Mouse (Mus musculus) urinary bladder, adult 2 months (tissue): ENCODE results near the gene Gfm1. TPM values are rescaled to one million over a fixed set of nuclear protein-coding genes. Genes with fewer than 3 reads are reported as not detected.

Experiments
- DNase-seq: peaks from one replicate; pipeline ENCODE4 v3.0.0; 2022; ENCODE audit warnings: low spot score
- polyA plus RNA-seq: library from polyadenylated mRNA; depleted of rRNA; stranded (reverse); fragments of >200 nt; gene quantifications from 2 replicates; pipeline ENCODE4 v1.2.3, GENCODE M21; 2012; rRNA removed

Gene Gfm1
- 28.5 and 28.8 TPM in 2 replicates for polyA plus RNA-seq

DNA sequence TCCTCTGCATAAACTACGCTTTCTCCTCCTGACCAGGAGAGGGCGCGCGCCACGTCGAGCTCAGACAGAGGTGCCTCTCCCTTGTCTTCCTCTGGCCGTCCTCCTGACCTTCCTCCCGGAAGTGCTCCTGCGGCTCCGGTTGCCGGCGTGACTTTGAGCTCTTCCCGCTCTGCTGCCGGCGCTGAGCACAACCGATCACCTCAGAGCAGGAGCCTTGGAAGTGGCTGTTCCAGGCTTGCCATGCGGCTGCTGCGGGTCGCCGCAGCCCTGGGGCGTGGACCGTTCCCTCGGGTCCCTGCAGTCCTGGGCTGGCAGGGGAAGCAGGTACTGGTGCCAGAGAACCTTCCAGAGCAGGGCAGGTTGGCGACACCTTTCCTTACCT is at the start of gene Gfm1:
Gene Gfm1, plus strand, starts transcription at position 98 of the 382 bp plus-strand sequence.
- peak; percentile 78 for DNase-seq

DNA sequence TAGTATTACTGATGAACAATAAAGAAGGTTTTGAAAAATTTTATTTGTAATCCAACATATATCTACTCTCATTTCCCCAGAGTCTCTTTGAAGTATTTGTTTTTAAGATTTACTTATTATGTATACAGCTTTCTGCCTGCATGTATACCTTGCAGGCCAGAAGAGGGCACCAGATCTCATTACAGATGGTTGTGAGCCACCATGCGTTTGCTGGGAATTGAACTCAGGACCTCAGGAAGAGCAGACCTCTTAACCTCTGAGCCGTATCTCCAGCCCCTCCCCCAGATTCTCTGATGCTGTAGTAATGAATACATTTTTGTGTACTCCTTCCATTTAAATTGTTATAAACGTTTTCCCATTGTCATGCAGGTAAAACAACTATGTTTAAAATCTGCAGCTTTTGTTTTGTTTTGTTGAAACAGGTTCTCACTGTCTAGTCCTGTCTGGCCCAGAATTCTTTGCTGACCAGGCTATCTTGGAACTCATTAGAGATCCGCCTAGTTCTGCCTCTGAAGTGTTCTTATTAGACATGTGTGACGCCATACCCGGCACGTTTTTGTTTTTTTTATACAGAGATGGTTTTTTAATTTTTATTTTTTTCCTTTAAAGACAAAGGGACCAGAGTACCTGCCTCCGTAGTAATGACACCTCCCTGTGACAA is 428 bp upstream of the Gfm1 start:
- no peak for DNase-seq

DNA sequence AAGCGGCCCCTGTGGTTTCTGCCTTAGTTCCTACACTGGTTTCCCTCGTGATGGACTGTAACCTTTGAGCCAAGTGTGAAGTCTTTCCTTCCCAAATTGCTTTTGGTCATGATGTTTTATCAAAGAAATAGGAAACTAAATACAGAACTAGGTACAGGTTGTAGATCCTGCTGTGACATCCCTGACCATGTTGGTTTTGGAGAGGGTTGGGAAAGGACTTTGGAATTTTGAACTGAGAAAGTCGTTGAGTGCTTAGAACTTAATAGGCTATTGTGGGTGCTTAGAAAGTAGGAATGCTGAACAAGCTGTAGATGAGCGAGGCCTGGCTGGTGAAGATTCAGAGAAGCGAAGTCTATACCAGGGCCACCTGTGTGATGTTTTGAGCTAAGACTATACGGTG is 4.1 kb downstream of the Gfm1 start:
- no peak for DNase-seq

DNA sequence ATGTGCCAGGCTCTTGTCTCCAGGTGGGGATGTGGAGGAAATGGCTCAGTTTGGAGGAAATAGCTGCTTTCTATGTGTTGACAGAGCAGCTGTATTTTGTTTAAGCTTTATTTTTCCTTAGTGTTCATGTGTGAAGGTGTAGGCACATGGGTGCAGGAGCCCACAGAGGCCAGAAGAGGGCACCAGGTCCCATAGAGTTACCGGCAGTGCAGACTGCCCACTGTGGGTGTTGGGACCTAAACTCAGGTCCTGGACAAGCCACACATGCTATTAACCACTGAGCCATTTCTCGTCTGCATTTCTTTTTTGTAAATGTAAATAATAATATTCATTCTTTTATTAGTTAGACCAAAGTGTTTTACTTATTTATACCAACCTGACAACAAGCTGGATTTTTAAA is 17.2 kb downstream of the Gfm1 start:
- no peak for DNase-seq

DNA sequence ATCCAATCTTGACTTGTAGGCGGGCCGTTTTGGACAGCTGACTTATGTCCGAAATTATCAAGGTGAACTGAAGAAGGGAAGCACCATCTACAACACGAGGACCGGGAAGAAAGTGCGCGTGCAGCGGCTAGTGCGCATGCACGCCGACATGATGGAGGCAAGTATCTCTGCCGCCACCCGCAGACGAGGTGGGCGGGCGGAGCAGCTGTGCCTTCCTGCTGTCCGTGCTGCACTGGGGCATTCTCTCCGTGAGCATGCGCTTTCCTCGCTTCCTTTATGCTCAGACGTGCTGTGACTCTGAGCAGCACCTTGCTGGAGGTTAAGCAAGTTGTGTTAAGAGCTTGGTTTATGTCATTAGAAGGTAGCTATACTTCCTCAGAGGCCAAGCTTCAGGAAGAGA is 19.8 kb downstream of the Gfm1 start:
- DNase-seq, result no peak

DNA sequence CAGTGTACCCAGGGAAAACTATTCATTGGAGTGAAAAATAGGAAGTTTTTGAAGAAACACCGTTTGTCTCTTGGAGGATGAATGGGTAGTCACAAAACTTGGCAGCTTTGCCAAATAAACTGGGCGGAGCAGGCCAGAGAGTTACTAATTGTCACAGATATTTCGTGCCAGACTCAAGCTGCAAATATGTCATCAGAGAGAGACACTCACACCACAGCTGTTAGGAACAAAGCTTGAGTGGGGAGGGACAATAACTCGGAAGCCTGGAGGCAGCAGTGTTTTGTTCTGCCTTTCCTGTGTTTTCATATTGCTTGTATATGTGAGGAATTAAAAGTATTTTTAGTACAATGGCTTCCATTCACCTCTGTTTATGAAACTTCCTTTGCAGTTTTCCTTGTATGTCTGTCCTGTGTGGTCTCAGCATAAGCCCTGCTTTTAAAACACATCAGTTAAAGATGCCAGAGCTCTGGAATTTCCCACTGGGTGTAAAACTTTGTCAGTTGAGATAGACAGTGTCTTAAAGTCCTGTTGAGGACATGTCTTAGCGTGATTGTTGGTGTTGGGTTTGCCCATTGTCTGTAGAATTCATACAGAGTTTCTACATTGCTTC is 20.8 kb downstream of the Gfm1 start:
- DNase-seq, result no peak

DNA sequence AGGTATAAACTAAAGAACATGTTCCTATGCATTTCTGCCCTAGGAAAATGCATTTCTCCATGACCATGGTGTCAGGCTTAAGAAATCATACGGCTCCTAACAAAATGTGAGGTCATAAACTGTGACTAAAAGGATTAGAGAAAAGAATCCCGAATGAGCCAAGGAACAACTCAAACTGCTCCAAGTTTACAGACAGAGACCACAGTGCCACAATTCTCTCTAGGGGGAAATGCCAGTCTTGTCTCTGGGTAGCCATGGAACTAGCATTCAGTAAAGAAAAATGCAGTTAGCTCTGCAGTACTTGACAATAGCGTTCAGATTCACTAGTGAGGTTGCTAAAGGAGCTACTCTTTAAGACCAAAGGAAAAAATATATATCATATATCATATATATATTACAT is 30.0 kb downstream of the Gfm1 start:
- no peak for DNase-seq

DNA sequence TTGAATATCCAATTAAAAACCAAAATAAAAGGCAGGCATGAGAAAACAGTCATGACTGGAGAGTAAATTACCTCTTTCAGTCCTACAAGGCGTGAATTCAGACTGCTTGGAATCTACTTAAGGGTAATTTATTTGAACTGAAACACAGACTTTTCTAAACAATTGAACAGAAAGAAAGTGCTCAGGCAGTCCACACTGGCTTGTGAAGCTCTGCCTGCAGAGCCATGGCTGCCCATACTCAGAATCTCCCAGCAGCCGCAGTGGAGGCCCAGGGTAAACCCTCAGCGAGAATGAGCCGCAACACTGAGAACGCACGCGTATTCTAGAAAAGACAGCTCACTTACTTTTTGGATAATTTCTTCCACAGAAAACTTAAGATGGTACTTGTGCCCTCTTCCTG is 32.1 kb downstream of the Gfm1 start:
- DNase-seq, result no peak

DNA sequence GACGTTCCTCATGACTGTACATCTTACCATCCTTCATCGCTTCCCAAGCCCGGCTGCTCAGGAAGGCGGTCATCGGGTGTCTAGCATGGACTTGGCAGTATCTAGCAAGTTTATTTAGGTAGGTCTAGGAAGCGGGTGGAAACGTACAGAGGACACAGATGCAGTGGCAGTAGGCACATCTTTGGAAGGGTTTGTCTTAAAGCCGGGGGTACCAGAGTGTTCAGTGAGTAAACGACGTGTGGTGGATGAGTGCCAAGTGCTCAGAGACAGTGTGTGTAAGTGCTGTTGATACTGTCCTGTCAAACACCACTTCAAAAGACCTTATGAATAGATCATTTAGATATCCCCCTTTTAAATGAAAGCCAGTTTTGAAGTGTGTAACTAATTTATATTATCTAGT is 32.7 kb downstream of the Gfm1 start:
- no peak for DNase-seq

DNA sequence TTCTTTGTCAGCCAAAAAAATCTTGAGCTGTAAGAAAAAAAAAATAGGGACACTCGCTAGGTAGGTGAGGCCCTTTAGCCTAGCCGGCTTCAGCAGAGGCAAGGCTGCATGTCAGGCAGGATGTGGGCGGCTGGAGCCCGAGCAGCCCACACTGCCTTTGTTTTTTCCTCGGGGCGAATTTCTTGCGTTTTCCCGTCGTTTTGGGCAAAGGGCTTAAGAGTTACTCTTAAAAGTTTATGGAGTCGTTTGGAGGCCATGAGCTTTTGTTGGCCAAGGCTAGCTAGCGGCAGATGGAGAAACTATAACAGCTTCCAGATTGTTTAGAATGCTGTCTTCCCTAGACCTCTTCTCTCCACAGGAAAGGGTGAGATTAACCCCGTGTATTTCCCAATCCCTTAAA is 33.1 kb downstream of the Gfm1 start:
- DNase-seq, result no peak

DNA sequence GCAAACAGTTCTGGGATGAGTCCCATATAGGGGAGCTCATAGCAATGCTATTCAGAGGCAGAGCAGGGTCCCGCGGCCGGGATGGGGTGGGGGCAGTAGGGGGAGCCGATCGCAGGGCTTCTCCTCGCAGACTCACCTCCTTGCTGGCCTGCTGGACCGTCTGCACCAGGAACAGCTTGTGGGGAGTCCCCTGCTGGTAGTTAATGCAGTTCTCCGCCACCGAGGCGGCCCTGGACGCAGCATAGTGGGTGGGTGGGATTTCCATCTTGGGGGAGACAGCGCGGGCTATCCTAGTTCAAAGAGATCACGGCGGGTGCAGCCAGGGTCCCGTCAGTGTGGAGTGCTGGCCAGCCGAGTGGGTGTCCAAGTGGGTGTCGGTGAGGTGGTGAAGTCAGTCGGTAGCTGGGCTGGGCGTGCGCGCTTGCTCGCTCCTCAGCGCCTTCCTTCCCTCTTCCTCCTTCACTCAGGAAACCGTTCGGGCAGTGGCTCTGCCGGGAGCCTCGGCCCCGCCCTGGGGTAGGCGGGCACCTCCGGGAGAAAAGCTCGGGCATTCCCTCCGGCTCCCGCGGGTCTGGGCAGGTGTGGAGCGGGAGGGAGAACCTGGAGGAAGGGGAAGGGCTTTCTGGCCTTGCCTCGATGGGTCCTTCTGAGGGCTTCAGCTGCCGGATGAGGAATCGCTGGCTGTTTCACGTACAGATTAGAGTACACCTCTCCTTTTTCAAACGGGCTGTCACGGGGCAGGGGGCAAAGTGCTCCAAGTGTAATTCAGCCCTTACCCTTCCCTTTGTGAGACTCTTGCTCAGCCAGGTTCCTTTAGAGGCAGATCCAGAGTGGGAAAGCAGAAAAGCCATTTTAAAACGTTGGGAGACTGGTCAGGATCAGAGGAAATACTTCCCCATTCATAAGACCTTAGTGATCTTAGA is 33.8 kb downstream of the Gfm1 start, which contains the start of gene Lxn:
Gene Lxn, minus strand, starts transcription at position 477 of the 923 bp plus-strand sequence.
- DNase-seq, result peak; percentile 68

DNA sequence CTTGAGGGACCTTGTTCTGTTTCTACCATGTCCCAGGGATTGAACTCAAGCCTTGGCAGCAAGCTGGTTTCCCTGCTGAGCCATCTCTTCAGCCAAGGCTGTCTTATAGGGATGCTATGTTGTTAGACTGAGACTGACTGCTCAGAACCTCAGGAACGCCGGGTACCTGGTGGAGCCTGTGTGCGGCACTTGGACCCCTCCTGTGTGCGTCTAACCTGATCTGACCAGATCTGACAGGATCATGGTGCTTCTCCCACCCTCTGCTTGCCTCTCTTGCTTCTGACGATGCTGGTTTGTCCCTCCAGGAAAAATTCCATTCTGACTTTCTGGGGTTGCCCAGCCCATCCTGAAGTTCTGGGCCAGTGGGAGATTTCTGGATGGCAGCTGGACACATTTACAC is 36.7 kb downstream of the Gfm1 start:
- no peak for DNase-seq

DNA sequence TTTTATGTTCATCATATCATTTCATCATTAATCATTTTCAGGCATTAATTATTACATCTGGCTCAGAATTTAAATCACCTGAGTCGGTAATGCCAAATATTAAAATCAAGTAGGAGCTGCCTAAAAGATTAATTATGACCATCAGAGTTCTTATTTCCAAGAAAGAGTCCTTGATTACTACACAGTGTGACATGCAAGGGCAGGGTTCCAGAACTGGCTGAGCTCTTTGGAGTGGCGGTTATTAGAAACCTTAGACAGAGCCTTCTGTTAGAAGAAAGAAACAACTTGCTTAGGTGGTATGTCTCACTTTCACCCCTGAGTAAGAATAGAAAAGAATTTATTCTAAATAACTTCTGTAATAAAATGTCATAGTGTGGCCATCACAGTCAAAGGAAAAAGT is 37.4 kb downstream of the Gfm1 start:
- no peak for DNase-seq

DNA sequence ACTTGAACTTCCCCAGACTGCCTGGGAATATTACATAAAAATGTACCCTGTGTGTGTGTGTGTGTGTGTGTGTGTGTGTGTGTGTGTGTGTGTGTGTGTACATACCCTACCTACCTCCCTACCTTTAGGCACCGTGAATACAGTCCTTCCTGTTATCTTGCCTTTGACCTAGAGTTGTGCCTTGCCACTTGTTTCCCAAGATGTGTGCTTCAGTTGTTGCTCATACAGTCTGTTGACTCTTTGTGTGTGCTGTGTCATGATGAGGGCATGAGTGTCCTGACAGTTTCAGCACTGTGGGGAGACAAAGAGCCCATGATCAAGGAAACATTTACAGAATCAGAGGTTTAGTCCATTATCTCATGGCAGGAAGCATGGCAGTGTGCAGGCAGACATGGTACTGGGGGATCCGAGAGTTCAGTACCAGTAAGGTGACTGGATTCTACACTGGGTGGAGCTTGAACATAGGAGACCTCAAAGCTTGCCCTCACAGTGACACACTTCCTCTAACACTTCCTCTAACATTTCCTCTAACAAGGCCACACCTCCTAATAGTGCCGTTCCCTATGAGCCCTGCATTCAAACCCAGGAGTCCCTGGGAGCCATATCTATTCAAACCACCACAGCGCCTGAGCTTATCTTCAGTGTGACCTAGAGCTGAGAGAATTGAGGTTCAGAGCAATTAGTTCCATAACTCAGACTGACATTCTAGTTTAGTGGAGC is 41.7 kb downstream of the Gfm1 start:
- no peak for DNase-seq

DNA sequence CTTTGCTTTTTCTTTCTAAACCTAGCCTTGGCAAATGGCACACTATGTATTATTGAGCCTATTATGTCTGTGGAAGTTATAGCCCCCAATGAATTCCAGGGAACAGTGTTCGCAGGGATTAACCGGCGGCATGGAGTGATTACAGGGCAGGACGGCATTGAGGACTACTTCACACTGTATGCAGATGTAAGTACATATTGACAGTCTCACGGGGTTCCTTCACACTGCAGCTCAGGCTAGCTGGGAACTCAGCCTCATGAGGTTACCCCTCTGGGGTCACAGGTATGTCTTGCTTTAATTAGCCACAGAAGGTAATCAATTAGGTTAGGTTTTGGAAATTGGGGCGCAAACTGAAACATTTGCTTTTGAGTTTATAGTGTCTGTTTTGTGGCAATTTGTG is 43.5 kb downstream of the Gfm1 start:
- no peak for DNase-seq

DNA sequence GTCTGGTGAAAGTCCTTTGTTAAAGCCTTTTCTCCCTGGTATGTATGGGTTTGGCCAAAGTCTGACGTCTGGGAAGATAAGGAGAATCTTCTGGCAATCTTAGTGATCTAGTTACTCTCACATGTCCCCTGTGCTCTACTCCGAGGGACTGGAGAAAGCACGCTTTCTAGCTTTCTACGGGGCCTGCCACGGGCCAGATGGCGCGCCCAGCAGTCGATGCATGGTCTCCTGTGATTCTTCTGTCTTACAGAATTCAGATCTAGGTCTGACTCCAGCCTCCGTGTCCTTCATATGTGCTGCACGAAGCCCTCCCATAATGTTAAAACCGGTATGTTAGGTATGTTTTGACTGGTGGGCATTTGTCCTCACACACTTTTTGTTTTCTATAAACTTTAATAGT is 49.9 kb downstream of the Gfm1 start:
- no peak for DNase-seq

DNA sequence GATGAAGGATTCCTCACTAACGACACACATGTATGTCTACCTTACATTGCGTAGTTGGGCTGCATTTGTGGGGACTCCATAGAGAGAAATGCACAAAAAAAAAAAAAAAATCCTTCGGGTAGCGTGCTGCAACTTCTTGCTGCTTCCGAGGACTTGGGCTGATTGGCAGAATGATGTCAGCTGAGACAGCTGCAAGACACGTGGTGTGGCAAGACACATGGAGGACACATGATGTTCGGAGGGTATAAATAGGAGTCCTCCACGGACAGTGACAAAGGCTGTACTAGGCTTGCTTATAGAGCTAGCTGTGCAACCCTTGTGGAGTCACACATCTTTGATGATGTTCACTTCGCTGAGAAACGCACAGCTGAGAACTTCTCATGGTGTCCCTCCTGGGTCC is 52.5 kb downstream of the Gfm1 start:
- no peak for DNase-seq

DNA sequence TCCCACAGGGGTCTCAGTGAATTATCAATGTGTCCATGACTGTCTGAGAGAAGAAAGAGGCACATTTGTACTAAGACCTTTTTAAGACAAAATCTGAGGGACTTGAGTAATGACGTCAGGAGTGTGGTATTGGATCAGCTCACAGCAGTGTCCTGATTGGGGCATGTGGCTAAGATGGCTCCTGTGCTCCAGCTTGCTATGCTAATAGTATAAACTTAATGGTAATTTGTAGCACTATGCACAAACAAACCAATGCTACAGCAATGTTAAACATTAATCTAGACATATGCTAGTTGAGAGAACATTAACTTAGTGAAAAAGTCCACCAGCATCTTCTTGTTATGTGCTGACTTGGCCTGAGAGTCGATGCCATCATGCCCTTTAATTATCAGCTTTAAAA is 55.3 kb downstream of the Gfm1 start:
- no peak for DNase-seq

DNA sequence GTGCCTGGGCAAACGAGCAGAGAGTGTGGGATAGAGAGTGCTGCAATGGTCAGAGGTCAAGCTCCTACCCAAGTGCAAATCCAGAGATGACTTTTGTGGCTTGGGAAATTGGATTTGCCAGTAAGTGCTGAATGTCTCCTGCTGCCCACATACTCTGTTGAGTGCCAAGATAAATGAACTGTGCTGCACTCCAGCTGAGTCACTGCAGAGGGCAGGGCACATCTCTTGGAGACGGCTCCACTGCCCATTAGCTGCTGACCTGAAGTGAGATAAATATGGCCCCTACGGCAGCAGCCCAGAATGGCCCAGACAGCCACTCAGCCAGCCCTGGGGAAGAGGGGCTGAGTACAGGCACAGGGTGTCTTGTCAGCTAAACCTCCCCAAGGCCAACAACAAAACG is 60.3 kb downstream of the Gfm1 start:
- DNase-seq, result no peak

DNA sequence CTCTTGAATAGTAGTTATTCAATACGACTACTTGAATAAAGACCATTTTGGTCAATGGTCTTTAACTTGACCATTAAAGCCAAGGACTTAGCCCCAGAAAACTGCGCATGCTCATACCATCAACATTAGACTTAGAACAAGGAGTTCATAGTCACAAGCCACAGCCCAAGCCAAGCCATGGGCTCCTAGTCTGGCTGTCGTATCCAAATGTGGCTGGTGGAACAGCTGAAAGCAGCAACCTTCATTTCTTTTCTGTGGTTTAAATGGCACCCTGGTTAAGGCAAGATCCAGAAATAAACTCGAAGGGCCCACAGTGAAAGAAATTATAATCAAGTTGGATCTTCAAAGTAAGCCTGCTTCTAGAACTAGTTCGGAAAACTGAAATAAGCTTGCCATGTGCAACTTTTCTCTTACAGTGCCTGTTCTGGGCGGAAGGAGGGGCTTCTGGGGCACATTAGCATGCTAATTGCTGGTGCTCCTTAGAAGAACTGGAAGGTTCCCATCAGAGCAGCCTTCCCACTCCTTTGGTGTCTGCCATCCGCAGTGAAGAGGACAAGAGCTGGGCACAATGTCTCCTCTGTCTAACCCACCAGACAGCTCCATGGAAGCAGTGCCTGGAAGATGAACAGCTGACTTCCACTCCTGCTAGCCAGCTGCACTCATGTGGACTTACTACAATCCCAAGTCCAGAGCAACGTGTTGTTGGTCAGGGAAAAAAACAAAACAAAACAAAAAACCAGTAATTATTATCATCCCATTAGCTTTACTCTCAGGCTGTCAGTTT is 62.4 kb downstream of the Gfm1 start:
- DNase-seq, result no peak

DNA sequence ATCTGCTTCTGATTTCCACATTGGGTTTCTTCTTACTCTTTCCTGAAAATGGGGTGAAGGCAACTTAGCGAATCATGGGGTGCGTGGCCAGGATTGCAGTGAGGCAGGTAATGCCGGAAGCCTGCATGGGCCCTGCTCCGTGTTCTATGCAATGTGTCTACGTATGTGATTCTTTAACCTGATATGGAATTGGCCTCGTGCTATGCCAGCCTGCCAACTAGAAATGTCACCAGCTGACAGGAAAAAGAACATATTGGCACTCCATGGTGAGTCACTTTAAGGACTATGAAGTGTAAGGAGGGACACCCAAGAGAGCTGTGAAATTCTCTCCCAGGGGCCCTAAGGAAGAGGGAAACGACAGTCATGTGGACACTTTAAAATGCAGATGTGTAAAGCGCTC is 63.2 kb downstream of the Gfm1 start:
- no peak for DNase-seq
